Mouse (Mus musculus): Measurements from ENCODE around the gene Olfr981. TPM values are rescaled to one million over a fixed set of nuclear protein-coding genes. Genes with fewer than 3 reads are reported as not detected.

The Olfr981 gene
- polyA plus RNA-seq (2012; rRNA removed), result not detected in 2 replicates

DNA sequence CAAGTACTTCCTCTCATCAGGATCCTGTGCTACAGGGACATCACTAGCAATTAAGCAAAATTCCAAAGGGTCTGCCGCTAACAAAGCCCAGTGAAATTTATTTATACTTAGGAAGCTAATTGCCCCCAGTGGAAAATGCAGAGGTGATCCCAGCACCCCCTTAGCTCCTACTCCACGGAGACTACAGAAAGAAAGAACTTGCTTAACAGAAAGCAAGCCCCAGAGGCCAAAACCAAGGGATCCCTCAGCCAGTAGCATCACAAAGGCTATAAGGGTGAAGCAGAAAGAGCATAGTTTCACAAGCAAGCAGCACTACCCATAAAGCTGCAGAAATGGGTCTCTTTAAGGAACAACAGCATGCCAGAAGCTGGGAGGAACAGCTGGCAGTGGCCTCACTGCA, at the start of gene Olfr981:
Olfr981 (plus strand) TSS at position 301 of the 400 bp plus-strand sequence.

GRCm38 (mm10) chr9:39991813-39992212, 29.5 kb upstream of the Olfr981 start, which contains the start of gene Olfr978:
Gene Olfr978, plus strand, starts transcription at chr9:39992113.

GRCm38 (mm10) chr9:40003365-40003764, 17.9 kb upstream of the Olfr981 start, which contains the start of gene Olfr979:
Gene Olfr979, minus strand, starts transcription at chr9:40003465.

DNA sequence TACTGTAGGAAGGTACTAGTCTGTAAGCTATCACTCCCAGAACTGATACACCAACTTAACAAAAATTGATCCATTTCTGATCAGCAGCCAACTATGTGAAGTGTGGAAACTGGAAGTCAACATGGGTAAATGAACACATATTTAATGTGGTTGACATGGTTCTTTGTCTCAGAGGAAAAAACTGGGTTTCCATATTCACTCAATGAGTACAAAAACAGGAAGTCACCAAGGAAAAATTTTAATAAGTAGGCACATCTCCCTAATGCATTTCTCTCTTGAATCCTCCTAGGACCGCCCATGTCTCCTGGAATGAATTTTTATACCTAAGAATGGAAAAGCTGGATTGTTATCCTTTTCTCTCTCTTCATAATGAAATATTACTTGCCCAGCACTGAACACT, 11.8 kb upstream of the Olfr981 start, which contains the start of gene Olfr980:
Olfr980 (minus strand) TSS at position 101 of the 400 bp plus-strand sequence.

DNA sequence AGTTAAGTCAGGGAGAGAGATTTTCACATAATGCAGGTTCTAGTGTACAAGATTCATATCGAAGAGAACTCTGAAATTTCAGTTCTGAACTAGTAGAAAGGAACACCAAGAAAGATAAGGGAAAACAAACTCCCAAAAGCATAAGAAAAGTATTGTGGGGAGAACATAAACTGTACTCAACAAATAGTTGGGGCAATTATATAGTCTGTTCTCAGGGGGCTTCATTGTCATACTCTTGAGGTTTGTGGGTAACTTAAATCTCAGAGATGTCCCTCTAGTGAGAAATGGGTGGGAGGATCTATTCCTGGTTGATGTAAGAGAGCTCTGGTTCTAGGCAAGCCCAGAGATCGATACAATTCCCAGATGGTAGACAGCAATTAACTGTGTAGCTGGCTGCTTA, 52.3 kb downstream of the Olfr981 start, which contains the start of gene Olfr982:
Olfr982 (plus strand) TSS at position 301 of the 400 bp plus-strand sequence.

Other genes starting within 250 kb of the Olfr981 start
- not detected in 2 replicates for gene Olfr968, start 238.2 kb upstream of the Olfr981 start, polyA plus RNA-seq (2012; rRNA removed)
- gene Olfr969, start 230.5 kb upstream of the Olfr981 start, polyA plus RNA-seq (2012; rRNA removed), result not detected in 2 replicates
- gene Olfr970, start 212.6 kb upstream of the Olfr981 start, polyA plus RNA-seq (2012; rRNA removed), result not detected in 2 replicates
- not detected in 2 replicates for gene Olfr971, start 184.6 kb upstream of the Olfr981 start, polyA plus RNA-seq (2012; rRNA removed)
- gene Olfr972, start 155.0 kb upstream of the Olfr981 start, polyA plus RNA-seq (2012; rRNA removed), result not detected in 2 replicates
- gene Olfr229, start 114.1 kb upstream of the Olfr981 start, polyA plus RNA-seq (2012; rRNA removed), result not detected in 2 replicates
- not detected in 2 replicates for gene Olfr974, start 84.0 kb upstream of the Olfr981 start, polyA plus RNA-seq (2012; rRNA removed)
- gene Olfr975, start 69.4 kb upstream of the Olfr981 start, polyA plus RNA-seq (2012; rRNA removed), result 0.03 and 0.05 TPM in 2 replicates
- gene Olfr976, start 60.3 kb upstream of the Olfr981 start, polyA plus RNA-seq (2012; rRNA removed), result not detected in 2 replicates
- gene Olfr978, start 29.4 kb upstream of the Olfr981 start, polyA plus RNA-seq (2012; rRNA removed), result not detected in 2 replicates
- gene Olfr979, start 18.0 kb upstream of the Olfr981 start, polyA plus RNA-seq (2012; rRNA removed), result not detected in 2 replicates
- not detected in 2 replicates for gene Olfr980, start 11.9 kb upstream of the Olfr981 start, polyA plus RNA-seq (2012; rRNA removed)
- not detected in 2 replicates for gene Olfr982, start 52.4 kb downstream of the Olfr981 start, polyA plus RNA-seq (2012; rRNA removed)
- gene Olfr983, start 72.1 kb downstream of the Olfr981 start, polyA plus RNA-seq (2012; rRNA removed), result not detected in 2 replicates
- not detected in 2 replicates for gene Olfr984, start 92.7 kb downstream of the Olfr981 start, polyA plus RNA-seq (2012; rRNA removed)
- not detected in 2 replicates for gene Olfr985, start 108.7 kb downstream of the Olfr981 start, polyA plus RNA-seq (2012; rRNA removed)
- not detected in 2 replicates for gene Tmem225, start 126.7 kb downstream of the Olfr981 start, polyA plus RNA-seq (2012; rRNA removed)
- gene Olfr986, start 159.5 kb downstream of the Olfr981 start, polyA plus RNA-seq (2012; rRNA removed), result not detected in 2 replicates
- gene Zfp202, start 170.9 kb downstream of the Olfr981 start, polyA plus RNA-seq (2012; rRNA removed), result 8.2 and 8.7 TPM in 2 replicates
- gene Scn3b, start 247.8 kb downstream of the Olfr981 start, polyA plus RNA-seq (2012; rRNA removed), result 88.2 and 90.0 TPM in 2 replicates

Measured in central nervous system, embryonic 14 days (tissue).